Mouse (Mus musculus) liver, embryonic 15.5 days (tissue): Measurements from ENCODE around the gene Syne2. TPM values are rescaled to one million over a fixed set of nuclear protein-coding genes. Genes with fewer than 3 reads are reported as not detected.

Source experiments
- ATAC-seq: fragments of 200-750 bp; cut with Nextera tagmentation; 2 replicates; pipeline ENCODE4 v1.8.0; 2017; ENCODE audit warnings: moderate number of reproducible peaks, mild to moderate bottlenecking, moderate library complexity; ENCODE audit not compliant: insufficient read depth
- H3K27ac ChIP-seq: fragments of 300-500 bp; sonication (generic); replicated peaks from 2 replicates; pipeline ENCODE4 v1.5.1; 2015; ENCODE audit warnings: mild to moderate bottlenecking, inconsistent platforms
- H3K27me3 ChIP-seq: fragments of 300-500 bp; sonication (generic); 2 replicates; pipeline ENCODE4 v1.6.1; 2015; ENCODE audit warnings: mild to moderate bottlenecking, inconsistent platforms
- H3K36me3 ChIP-seq: fragments of 300-500 bp; sonication (generic); replicated peaks from 2 replicates; pipeline ENCODE4 v1.6.1; 2015; ENCODE audit warnings: moderate library complexity, mild to moderate bottlenecking, inconsistent platforms
- H3K4me1 ChIP-seq: fragments of 300-500 bp; sonication (generic); replicated peaks from 2 replicates; pipeline ENCODE4 v1.6.1; 2015; ENCODE audit warnings: inconsistent platforms
- H3K4me2 ChIP-seq: fragments of 300-500 bp; sonication (generic); 2 replicates; pipeline ENCODE4 v1.6.1; 2015; ENCODE audit warnings: moderate library complexity, mild to moderate bottlenecking, inconsistent platforms
- H3K4me3 ChIP-seq: fragments of 300-500 bp; sonication (generic); replicated peaks from 2 replicates; pipeline ENCODE4 v1.5.1; 2015; ENCODE audit warnings: mild to moderate bottlenecking, inconsistent platforms
- H3K9ac ChIP-seq: fragments of 300-500 bp; sonication (generic); 2 replicates; pipeline ENCODE4 v1.6.1; 2015; ENCODE audit warnings: moderate library complexity, mild to moderate bottlenecking, inconsistent platforms
- H3K9me3 ChIP-seq: fragments of 300-500 bp; sonication (generic); replicated peaks from 2 replicates; pipeline ENCODE4 v1.6.1; 2016; ENCODE audit warnings: inconsistent platforms
- WGBS: fragments of 180-500 bp; shearing (Covaris S2); methylation state at CpG from one replicate; pipeline ENCODE4 v1.1.7; 2015; ENCODE audit warnings: mixed read lengths; ENCODE audit not compliant: insufficient replicate concordance; 5-methylcytosine and 5-hydroxymethylcytosine counted together
- polyA plus RNA-seq: library from polyadenylated mRNA; unstranded; fragments of >200 nt; fragmentation: Nextera tagmentation; extraction: Ambion mirVana; gene quantifications from 2 replicates; pipeline ENCODE4 v1.2.1, GENCODE M21; 2015

Syne2 gene
- polyA plus RNA-seq, 1 experiment from 2014 or later: 5.1 TPM

DNA sequence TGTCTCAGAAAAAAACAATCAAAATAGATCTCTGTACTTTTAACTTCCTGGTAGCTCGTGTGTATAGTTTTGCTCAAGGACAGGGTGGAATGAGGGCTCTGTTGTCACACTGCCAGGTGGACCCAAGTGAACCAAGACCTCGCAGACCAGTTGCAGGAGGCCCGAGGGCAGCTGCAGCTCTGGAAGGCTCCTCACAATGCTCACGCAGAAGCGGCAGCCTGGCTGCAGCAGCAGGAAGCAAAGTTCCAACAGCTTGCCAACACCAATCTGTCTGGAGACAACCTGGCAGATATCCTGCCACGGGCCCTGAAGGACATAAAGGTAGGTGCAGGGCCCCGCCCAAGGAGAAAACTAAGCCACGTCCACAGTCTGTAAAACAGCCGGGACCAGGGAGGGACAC lies 236.7 kb downstream of the Syne2 start:
- Histone ChIP-seq H3K9ac (no peak overlapping the region), H3K36me3 (no peaks in the 10 kb centered on the region), H3K9me3 (no peaks in the 10 kb centered on the region), H3K27ac (no peak overlapping the region), H3K4me2 (no peak overlapping the region), H3K4me1 (no peaks in the 10 kb centered on the region), H3K4me3 (no peak overlapping the region), H3K27me3 (no peaks in the 10 kb centered on the region)
- no peak for ATAC-seq
- WGBS: 60% methylated on average over 9 of the region's 9 CpGs

DNA sequence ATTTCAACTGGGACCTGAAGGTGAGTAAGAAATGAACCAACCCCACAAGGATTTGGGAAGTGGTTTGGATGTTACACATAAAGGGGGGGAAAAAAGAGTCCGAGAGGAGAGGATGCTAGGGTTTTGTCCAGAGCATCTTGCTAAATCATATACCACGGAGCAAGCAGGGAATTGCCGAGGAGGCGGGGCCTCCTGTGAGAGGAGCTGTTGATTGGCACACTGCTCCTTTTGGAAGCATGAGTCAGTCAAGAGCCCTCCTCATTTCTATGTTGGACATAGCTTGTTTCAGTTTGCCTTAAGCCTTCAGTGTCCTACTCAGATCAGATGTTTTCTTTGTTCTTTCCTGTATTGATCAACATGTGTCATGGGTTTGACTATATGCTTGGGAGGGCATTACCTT lies 245.1 kb downstream of the Syne2 start:
- no peak for ATAC-seq
- 55% methylated on average over 4 of the region's 4 CpGs for WGBS
- Histone ChIP-seq H3K36me3 (no peaks in the 10 kb centered on the region), H3K9me3 (no peaks in the 10 kb centered on the region), H3K27ac (no peak overlapping the region), H3K9ac (no peak overlapping the region), H3K27me3 (no peaks in the 10 kb centered on the region), H3K4me2 (no peak overlapping the region), H3K4me1 (no peaks in the 10 kb centered on the region), H3K4me3 (no peak overlapping the region)

DNA sequence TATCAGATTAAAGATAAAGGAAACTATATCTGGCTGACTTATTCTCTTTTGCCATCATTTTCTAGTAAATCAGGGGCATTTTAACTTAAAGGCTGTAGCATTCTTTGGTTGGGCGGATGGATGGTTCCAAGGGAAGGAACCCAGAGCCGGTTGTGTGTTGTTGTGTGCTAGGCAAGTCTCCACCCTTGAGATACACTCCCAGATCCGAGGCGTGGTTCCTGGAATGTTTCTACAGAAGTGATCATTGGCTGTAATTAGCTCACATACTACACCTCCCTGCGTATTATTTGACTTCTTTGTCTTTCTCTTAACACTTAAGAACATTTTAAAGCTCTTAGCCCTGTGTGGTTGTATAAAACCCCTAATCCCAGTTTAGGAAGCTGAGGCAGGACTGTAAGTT lies 252.5 kb downstream of the Syne2 start:
- 65% methylated on average over 5 of the region's 5 CpGs for WGBS
- H3K9ac ChIP-seq: no peak overlapping the region
- no peaks in the 10 kb centered on the region for H3K36me3 ChIP-seq
- no peaks in the 10 kb centered on the region for H3K27me3 ChIP-seq
- no peak overlapping the region for H3K4me2 ChIP-seq
- no peak overlapping the region for H3K27ac ChIP-seq
- H3K4me3 ChIP-seq: no peak overlapping the region
- no peaks in the 10 kb centered on the region for H3K9me3 ChIP-seq
- ATAC-seq: no peak
- no peaks in the 10 kb centered on the region for H3K4me1 ChIP-seq

- ATAC-seq: no peak
- H3K4me3 ChIP-seq: no peak overlapping the region
- H3K4me2 ChIP-seq: no peak overlapping the region
- H3K27me3 ChIP-seq: no peaks in the 10 kb centered on the region
- 41% methylated on average over 19 of the region's 19 CpGs for WGBS
- H3K9ac ChIP-seq: no peak overlapping the region
- no peaks in the 10 kb centered on the region for H3K36me3 ChIP-seq
- no peaks in the 10 kb centered on the region for H3K9me3 ChIP-seq
- H3K27ac ChIP-seq: no peak overlapping the region
- H3K4me1 ChIP-seq: no peaks in the 10 kb centered on the region
Measured at GRCm38 (mm10) chr12:76071935-76072849, 254.3 kb downstream of the Syne2 start.

GRCm38 (mm10) chr12:76073066-76073826 lies 255.3 kb downstream of the Syne2 start:
- no peak overlapping the region for H3K27ac ChIP-seq
- H3K4me3 ChIP-seq: no peak overlapping the region
- no peak for ATAC-seq
- no peaks in the 10 kb centered on the region for H3K36me3 ChIP-seq
- no peak overlapping the region for H3K4me2 ChIP-seq
- no peaks in the 10 kb centered on the region for H3K4me1 ChIP-seq
- H3K27me3 ChIP-seq: no peaks in the 10 kb centered on the region
- no peaks in the 10 kb centered on the region for H3K9me3 ChIP-seq
- WGBS: 32% methylated on average over 13 of the region's 13 CpGs
- no peak overlapping the region for H3K9ac ChIP-seq

DNA sequence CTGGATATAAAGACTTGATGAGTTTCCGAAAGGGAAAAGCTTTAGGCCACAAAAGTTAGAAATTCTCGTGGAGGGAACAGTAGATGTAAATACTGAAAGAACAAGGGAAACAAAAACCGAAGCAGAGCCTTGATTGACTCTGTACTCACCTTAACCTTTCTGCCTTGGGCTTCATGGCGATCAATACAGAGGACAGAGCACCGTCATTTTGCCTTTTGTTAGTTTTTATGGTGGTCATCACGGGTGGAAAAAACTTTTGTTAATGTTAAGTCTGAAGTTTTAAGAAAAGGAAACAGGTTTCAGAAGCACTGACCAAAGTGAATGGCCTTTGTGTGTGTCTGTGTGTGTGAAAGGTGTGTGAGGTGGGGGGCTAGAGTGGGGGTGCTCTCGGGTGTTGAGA lies 256.0 kb downstream of the Syne2 start:
- Histone ChIP-seq H3K9ac (no peak overlapping the region), H3K27me3 (no peaks in the 10 kb centered on the region), H3K4me2 (no peak overlapping the region), H3K36me3 (no peaks in the 10 kb centered on the region), H3K27ac (no peak overlapping the region), H3K4me3 (no peak overlapping the region), H3K9me3 (no peaks in the 10 kb centered on the region), H3K4me1 (no peaks in the 10 kb centered on the region)
- ATAC-seq: no peak
- 52% methylated on average over 7 of the region's 7 CpGs for WGBS

DNA sequence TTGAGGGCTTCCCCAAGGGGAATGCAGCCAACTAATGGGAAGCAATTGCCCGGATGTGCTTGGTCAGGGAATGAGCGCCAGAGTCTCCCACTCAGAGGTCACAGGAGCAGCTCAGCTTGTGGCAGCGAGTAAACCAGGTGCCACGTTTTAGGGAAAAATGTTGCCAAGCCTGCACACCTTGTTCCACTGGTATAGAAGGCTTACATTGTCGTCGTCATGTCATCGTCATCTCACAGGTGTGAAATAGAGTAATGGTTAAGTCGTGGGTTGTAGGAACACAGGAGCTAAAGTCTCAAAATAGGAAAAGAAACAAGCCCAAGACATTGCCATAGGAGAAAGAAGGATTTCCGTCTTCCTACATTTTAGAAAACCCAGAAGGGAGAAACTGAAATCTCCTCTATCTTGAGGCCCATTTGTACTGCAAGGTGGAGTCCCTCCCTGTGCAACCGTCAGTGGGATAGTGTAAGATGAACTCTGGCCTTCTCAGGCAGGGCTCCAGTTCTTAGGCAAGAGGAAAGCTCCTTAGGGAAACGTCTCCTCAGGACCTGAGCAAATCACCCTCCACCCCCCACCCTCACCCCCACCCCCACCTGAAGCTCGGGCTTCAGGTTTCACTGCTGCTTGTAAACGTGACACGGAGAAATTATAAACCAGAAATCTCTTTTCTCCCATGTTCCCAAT lies 263.1 kb downstream of the Syne2 start:
- Histone ChIP-seq H3K27me3 (peaks cover 19% of the 10 kb centered on the region), H3K36me3 (no peaks in the 10 kb centered on the region), H3K4me2 (no peak overlapping the region), H3K9ac (no peak overlapping the region), H3K4me3 (no peak overlapping the region), H3K4me1 (no peaks in the 10 kb centered on the region), H3K9me3 (no peaks in the 10 kb centered on the region), H3K27ac (no peak overlapping the region)
- WGBS: 39% methylated on average over 14 of the region's 14 CpGs
- ATAC-seq: no peak

DNA sequence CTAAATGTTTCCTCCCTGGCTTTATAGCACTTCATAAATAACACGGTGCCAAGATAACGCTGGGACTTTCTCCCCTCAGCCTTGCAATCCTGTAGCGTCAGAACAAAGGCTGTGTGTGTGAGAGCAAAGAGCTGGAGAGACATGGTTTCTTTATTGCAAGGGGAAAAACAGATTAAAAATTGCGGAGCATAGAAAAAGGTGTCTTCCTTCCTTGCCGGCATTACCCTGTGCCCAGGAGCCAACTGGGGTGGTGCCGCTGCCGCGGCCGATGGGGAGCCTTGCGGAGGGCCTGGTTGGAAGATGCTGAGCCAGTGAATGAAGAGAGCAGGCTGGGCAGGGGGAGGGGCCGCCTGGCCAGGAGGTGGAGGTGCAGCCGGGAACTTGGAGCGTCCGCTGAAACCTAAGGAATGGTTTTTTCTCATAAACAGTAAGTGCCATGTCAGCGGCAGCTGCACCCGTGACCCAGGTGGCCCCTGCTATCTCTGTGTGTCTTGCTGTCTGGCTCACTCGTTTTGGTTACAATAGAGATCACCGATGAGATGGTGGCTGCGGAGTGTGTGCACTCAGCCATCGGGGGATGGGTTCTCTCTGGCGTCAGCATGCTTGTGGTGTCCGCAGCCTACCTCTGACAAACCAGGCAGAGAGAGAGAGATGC lies 263.8 kb downstream of the Syne2 start:
- WGBS: 18% methylated on average over 22 of the region's 22 CpGs
- Histone ChIP-seq H3K27ac (no peak overlapping the region), H3K27me3 (peaks cover 19% of the 10 kb centered on the region), H3K36me3 (no peaks in the 10 kb centered on the region), H3K4me2 (peak overlapping the region; percentile 15; the same call in 1 of the 2 replicates), H3K4me1 (no peaks in the 10 kb centered on the region), H3K9ac (no peak overlapping the region), H3K4me3 (no peak overlapping the region), H3K9me3 (no peaks in the 10 kb centered on the region)
- no peak for ATAC-seq

DNA sequence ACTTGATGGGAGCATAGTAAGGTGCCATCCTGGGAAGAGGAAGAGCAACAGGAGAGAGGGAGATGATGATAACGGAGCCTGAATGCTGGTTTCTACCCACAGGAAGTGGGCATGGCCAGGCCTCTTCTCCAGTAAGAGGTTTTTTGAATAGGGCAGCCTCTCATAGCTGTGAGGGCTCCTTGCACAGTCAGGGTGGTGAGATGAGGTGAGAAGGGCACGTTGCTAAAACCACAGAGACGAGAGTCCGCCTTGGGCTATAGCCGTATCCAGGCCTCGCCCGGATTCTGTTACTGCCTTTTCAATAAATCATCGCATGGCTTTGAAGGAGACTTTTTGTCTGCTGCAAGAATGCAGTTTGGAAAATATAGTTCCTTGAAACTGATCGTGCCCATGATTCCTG lies 267.1 kb downstream of the Syne2 start:
- peaks cover 19% of the 10 kb centered on the region for H3K27me3 ChIP-seq
- no peak overlapping the region for H3K4me3 ChIP-seq
- no peaks in the 10 kb centered on the region for H3K9me3 ChIP-seq
- H3K36me3 ChIP-seq: no peaks in the 10 kb centered on the region
- H3K4me1 ChIP-seq: no peaks in the 10 kb centered on the region
- WGBS: 42% methylated on average over 9 of the region's 9 CpGs
- no peak overlapping the region for H3K27ac ChIP-seq
- H3K9ac ChIP-seq: no peak overlapping the region
- no peak overlapping the region for H3K4me2 ChIP-seq
- ATAC-seq: no peak

GRCm38 (mm10) chr12:76085956-76086905 lies 268.3 kb downstream of the Syne2 start:
- Histone ChIP-seq H3K4me2 (no peak overlapping the region), H3K9me3 (no peaks in the 10 kb centered on the region), H3K9ac (no peak overlapping the region), H3K4me1 (no peaks in the 10 kb centered on the region), H3K4me3 (no peak overlapping the region), H3K36me3 (no peaks in the 10 kb centered on the region), H3K27ac (no peak overlapping the region), H3K27me3 (peaks cover 13% of the 10 kb centered on the region)
- WGBS: 56% methylated on average over 15 of the region's 15 CpGs
- no peak for ATAC-seq
